Mouse (Mus musculus) liver, embryonic 14.5 days (tissue): Measurements from ENCODE around the gene Cog4. TPM values are rescaled to one million over a fixed set of nuclear protein-coding genes. Genes with fewer than 3 reads are reported as not detected.

Experiments used
- ATAC-seq: fragments of 200-750 bp; cut with Nextera tagmentation; 2 replicates; pipeline ENCODE4 v1.8.0; 2017; ENCODE audit warnings: moderate number of reproducible peaks, mild to moderate bottlenecking, moderate library complexity; ENCODE audit not compliant: insufficient read depth
- DNase-seq, 3 experiments: peaks; one replicate each; pipeline ENCODE4 v3.0.0-alpha.2; 2012 to 2013; ENCODE audit warnings: low read depth in 3 of 3, low spot score in 3 of 3
- H3K27ac ChIP-seq: fragments of 300-500 bp; sonication (generic); 2 replicates; pipeline ENCODE4 v1.5.1; 2014; ENCODE audit warnings: moderate library complexity, mild to moderate bottlenecking, control low read depth, inconsistent platforms
- H3K27me3 ChIP-seq: fragments of 300-500 bp; sonication (generic); 2 replicates; pipeline ENCODE4 v1.6.1; 2014; ENCODE audit warnings: mild to moderate bottlenecking, low read length, moderate library complexity; ENCODE audit not compliant: control insufficient read depth, insufficient read depth
- H3K36me3 ChIP-seq: fragments of 300-500 bp; sonication (generic); replicated peaks from 2 replicates; pipeline ENCODE4 v1.6.1; 2014; ENCODE audit warnings: low read depth; ENCODE audit not compliant: control insufficient read depth, insufficient read depth
- H3K4me1 ChIP-seq, 2 experiments: fragments of 200-500 bp in 1 of 2; fragments of 300-500 bp in 1 of 2; sonication (generic) in 1 of 2; replicated peaks; 2 replicates each; pipeline ENCODE4 v1.6.1; 2012 to 2014; ENCODE audit warnings: antibody characterized with exemption in 1 of 2, inconsistent platforms in 1 of 2, low read length in 1 of 2; ENCODE audit not compliant: control insufficient read depth in 2 of 2, insufficient read depth in 2 of 2
- H3K4me2 ChIP-seq: fragments of 300-500 bp; sonication (generic); 2 replicates; pipeline ENCODE4 v1.6.1; 2014; ENCODE audit warnings: low read depth, mild to moderate bottlenecking, control low read depth, moderate library complexity
- H3K4me3 ChIP-seq, 2 experiments: fragments of 200-500 bp in 1 of 2; fragments of 300-500 bp in 1 of 2; sonication (generic) in 1 of 2; 2 replicates each; pipeline ENCODE4 v1.5.1; 2012 to 2014; ENCODE audit warnings: low read depth in 2 of 2, low read length in 2 of 2, mild to moderate bottlenecking in 2 of 2, control low read depth in 1 of 2, inconsistent platforms in 1 of 2, moderate library complexity in 1 of 2; ENCODE audit not compliant: insufficient read depth in 1 of 2
- H3K9ac ChIP-seq: fragments of 300-500 bp; sonication (generic); replicated peaks from 2 replicates; pipeline ENCODE4 v1.6.1; 2014; ENCODE audit warnings: mild to moderate bottlenecking, control low read depth, moderate library complexity
- H3K9me3 ChIP-seq: fragments of 300-500 bp; sonication (generic); 2 replicates; pipeline ENCODE4 v1.6.1; 2016; ENCODE audit warnings: low read length, mixed read lengths; ENCODE audit not compliant: control insufficient read depth
- CTCF ChIP-seq: IDR thresholded peaks from 2 replicates; pipeline ENCODE4 v1.5.1; 2016; ENCODE audit warnings: antibody characterized with exemption, low read depth, control low read depth
- EP300 ChIP-seq: IDR thresholded peaks from 2 replicates; pipeline ENCODE4 v1.6.1; 2016; ENCODE audit warnings: antibody characterized with exemption, low read depth
- WGBS: fragments of 180-500 bp; shearing (Covaris S2); extraction: QIAGEN DNeasy Blood & Tissue Kit; methylation state at CpG from one replicate; pipeline ENCODE4 v1.1.7; 2014; ENCODE audit not compliant: insufficient replicate concordance; 5-methylcytosine and 5-hydroxymethylcytosine counted together
- polyA plus RNA-seq, 2 experiments: library from polyadenylated mRNA; depleted of rRNA in 1 of 2; stranded (reverse) in 1 of 2; unstranded in 1 of 2; fragments of >200 nt; fragmentation: Nextera tagmentation in 1 of 2; extraction: Ambion mirVana in 1 of 2; gene quantifications; 2 replicates each; pipeline versions ENCODE4 v1.2.1 to v1.2.3; 2012 to 2014

Gene Cog4
- polyA plus RNA-seq, 2 experiments = 14.7 to 23.8 TPM

DNA sequence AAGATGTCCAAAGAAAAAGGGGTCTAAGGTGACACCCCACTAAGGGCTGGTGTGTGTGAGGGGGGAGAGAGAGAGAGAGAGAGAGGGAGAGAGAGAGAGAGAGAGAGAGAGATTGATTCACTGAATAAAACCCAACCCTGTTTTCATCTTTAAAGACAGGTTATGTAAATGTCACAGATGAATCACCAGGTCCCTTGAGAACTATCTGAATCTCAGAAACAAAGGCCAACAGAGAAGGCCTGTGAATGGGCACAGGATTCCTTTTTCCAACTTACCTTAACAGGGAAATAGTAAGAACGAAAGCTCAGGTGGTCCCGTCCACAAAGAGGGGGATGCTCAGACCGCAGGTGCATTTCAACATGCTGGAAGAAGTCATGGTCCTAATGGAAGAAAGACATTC, 35.3 kb upstream of the Cog4 start:
- Histone ChIP-seq H3K36me3 (peaks cover 69% of the 10 kb centered on the region), H3K27me3 (no peaks in the 10 kb centered on the region), H3K4me2 (no peak overlapping the region), H3K27ac (no peak overlapping the region), H3K9me3 (no peaks in the 10 kb centered on the region), H3K4me3 (no peak overlapping the region), H3K9ac (no peak overlapping the region), H3K4me1 (no peaks in the 10 kb centered on the region)
- ATAC-seq (no peak), DNase-seq (no peak)
- TF ChIP-seq CTCF (no peak), EP300 (no peak)
- WGBS = 87% methylated on average over 3 of the region's 3 CpGs

GRCm38 (mm10) chr8:110811793-110812192, 34.6 kb upstream of the Cog4 start:
- DNase-seq = no peak
- no peaks in the 10 kb centered on the region for H3K4me1 ChIP-seq
- ATAC-seq = no peak
- H3K4me2 ChIP-seq = no peak overlapping the region
- WGBS = 88% methylated on average over 7 of the region's 7 CpGs
- no peaks in the 10 kb centered on the region for H3K9me3 ChIP-seq
- no peaks in the 10 kb centered on the region for H3K27me3 ChIP-seq
- peaks cover 76% of the 10 kb centered on the region for H3K36me3 ChIP-seq
- TF ChIP-seq EP300 (no peak), CTCF (no peak)
- H3K9ac ChIP-seq = no peak overlapping the region
- no peak overlapping the region for H3K27ac ChIP-seq
- no peak overlapping the region for H3K4me3 ChIP-seq

- Histone ChIP-seq H3K4me3 (no peak overlapping the region), H3K4me2 (no peak overlapping the region), H3K27me3 (no peaks in the 10 kb centered on the region), H3K9me3 (no peaks in the 10 kb centered on the region), H3K4me1 (no peaks in the 10 kb centered on the region), H3K9ac (no peak overlapping the region), H3K36me3 (peaks cover 83% of the 10 kb centered on the region), H3K27ac (no peak overlapping the region)
- ATAC-seq (no peak), DNase-seq (no peak)
- WGBS = 87% methylated on average over 7 of the region's 7 CpGs
- TF ChIP-seq EP300 (no peak), CTCF (no peak)
Observed at GRCm38 (mm10) chr8:110812349-110813080, 33.9 kb upstream of the Cog4 start.

DNA sequence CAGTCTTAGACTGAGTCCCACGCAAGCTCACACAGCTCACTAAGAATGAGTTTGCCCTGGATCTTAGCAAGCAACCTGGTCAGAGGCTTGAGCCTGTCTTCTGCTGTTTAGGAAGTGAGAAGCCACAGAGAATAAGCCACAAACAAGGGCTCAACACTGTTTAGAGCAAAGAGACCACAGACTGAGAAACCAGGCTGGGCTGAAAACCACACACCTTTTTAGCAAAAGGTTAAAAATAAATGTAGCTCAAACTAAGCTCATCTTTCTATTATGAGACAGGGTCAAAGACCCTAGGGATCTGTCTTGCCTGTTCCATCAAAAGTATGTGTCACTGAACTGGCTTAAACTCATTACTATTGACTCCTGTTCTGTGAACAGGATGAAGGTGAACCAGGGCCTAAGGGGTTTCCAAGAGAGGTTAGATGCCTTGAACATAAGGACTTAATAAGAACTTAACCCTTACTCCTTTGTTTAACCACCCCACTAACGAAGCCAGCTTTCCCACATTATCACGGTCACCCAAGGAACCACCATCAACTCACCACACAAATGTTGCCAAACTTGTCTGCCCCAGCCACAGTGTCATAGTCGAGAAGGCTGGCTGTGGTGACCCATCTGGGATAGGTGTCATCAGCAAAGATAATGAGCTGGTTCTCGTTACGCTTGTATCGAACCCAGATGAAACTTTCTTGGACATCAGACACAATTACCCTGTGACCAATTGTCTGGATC, 33.2 kb upstream of the Cog4 start:
- no peak overlapping the region for H3K27ac ChIP-seq
- 77% methylated on average over 7 of the region's 7 CpGs for WGBS

GRCm38 (mm10) chr8:110815308-110815707, 31.1 kb upstream of the Cog4 start:
- Histone ChIP-seq H3K4me1 (no peaks in the 10 kb centered on the region), H3K27me3 (no peaks in the 10 kb centered on the region), H3K4me3 (no peak overlapping the region), H3K36me3 (peaks cover 100% of the 10 kb centered on the region), H3K9me3 (no peaks in the 10 kb centered on the region), H3K4me2 (no peak overlapping the region), H3K27ac (no peak overlapping the region), H3K9ac (no peak overlapping the region)
- no peak for DNase-seq
- no peak for ATAC-seq
- TF ChIP-seq CTCF = no peak
- TF ChIP-seq EP300 = no peak
- 75% methylated on average over 3 of the region's 3 CpGs for WGBS

More for the DNA sequence above, 33.2 kb upstream of the Cog4 start:
- Histone ChIP-seq H3K9me3 (no peaks in the 10 kb centered on the region), H3K9ac (no peak overlapping the region), H3K4me2 (no peak overlapping the region), H3K36me3 (peaks cover 90% of the 10 kb centered on the region), H3K27me3 (no peaks in the 10 kb centered on the region), H3K4me3 (no peak overlapping the region), H3K4me1 (no peaks in the 10 kb centered on the region)
- TF ChIP-seq CTCF (no peak), EP300 (no peak)
- no peak for ATAC-seq
- no peak for DNase-seq
